18 mouse cellular contexts compared by ENCODE assay signal in genomic region chr10:108363932-108364331, GRCm38 (mm10). TPM values are rescaled to one million over a fixed set of nuclear protein-coding genes. Genes with fewer than 3 reads are reported as not detected.
DNase-seq lines count a peak whose midpoint lies in the region; ATAC-seq and TF ChIP-seq lines count a peak whose summit lies in the region.
"Had no signal": no experiment of that assay in that cellular context is flagged by ENCODE, and none has a peak within 500 bp of the region (broad histone marks: within the 10 kb centered on the region; RNA-seq: fewer than 3 reads in every experiment).

No protein-coding gene starts in this region.

- H3K4me1 ChIP-seq in heart, embryonic 11.5 days (ENCODE audit: control insufficient read depth, insufficient read depth, low read length): peaks cover 7% of the 10 kb centered on the region
- H3K4me1 ChIP-seq in E14TG2a.4 (replicated peaks; ENCODE audit: low read depth, low read length): peaks cover 71% of the 10 kb centered on the region
- H3K4me1 ChIP-seq in hindbrain, embryonic 13.5 days (replicated peaks): peaks cover 10% of the 10 kb centered on the region

- H3K9me3 ChIP-seq in heart, embryonic 11.5 days (replicated peaks; ENCODE audit: control insufficient read depth, low read length): no peaks in the 10 kb centered on the region
- no peaks in the 10 kb centered on the region for H3K9me3 ChIP-seq in E14TG2a.4 (ENCODE audit: low read length)
- no peaks in the 10 kb centered on the region; the same call in 1 of the 2 replicates for H3K9me3 ChIP-seq in hindbrain, embryonic 13.5 days
- H3K9me3 ChIP-seq: lung, embryonic 15.5 days had no signal

- DNase-seq in embryo, embryonic 10 days (ENCODE audit: low spot score): peak; percentile 27
- no peak for DNase-seq in embryo, embryonic 11 days
- no peak for DNase-seq in heart, postnatal 10 days
- no peak for DNase-seq in cerebellum, adult 11-12 months
- no peak for DNase-seq in right cerebral cortex, adult 18-20 months
- DNase-seq: adrenal gland, adult 2 months; cerebellum, adult 18-20 months; layer of hippocampus, postnatal 36 days; thymus, adult 2 months had no signal

- intact Hi-C loops in heart, postnatal 10 days (cut with DNase I): no loop called here

- 0 out of 2 replicates have a peak, but pooled peaks have one; percentile 35 for ATAC-seq in heart, embryonic 11.5 days (replicated peaks; ENCODE audit: insufficient number of reproducible peaks, low FRiP score, low TSS enrichment)
- no peak for ATAC-seq in hindbrain, embryonic 13.5 days (ENCODE audit: low FRiP score)
- ATAC-seq: midbrain, embryonic 16.5 days had no signal

- H3K27ac ChIP-seq in heart, embryonic 11.5 days (ENCODE audit: low read depth, low read length): no peak overlapping the region
- no peak overlapping the region for H3K27ac ChIP-seq in hindbrain, embryonic 13.5 days
- H3K27ac ChIP-seq: kidney, embryonic 15.5 days; lung, embryonic 15.5 days had no signal

- no peak overlapping the region for H3K9ac ChIP-seq in heart, embryonic 11.5 days (ENCODE audit: low read depth, low read length)
- no peak overlapping the region for H3K9ac ChIP-seq in hindbrain, embryonic 13.5 days
- H3K9ac ChIP-seq: kidney, embryonic 15.5 days; lung, embryonic 15.5 days had no signal

- TF ChIP-seq CTCF in E14TG2a.4 (conservative IDR thresholded peaks at IDR 0.05; ENCODE audit: low read length): no peak

- WGBS in heart, embryonic 11.5 days (ENCODE audit: insufficient replicate concordance): 50% methylated on average over 9 of the region's 9 CpGs
- 26% methylated on average over 9 of the region's 9 CpGs for WGBS in hindbrain, embryonic 13.5 days

- no peak overlapping the region for H3K4me2 ChIP-seq in heart, embryonic 11.5 days
- H3K4me2 ChIP-seq in hindbrain, embryonic 13.5 days: peak overlapping the region; percentile 30
- H3K4me2 ChIP-seq: kidney, embryonic 15.5 days; liver, embryonic 11.5 days; lung, embryonic 15.5 days had no signal

- peaks cover 2% of the 10 kb centered on the region; the same call in 1 of the 2 replicates for H3K36me3 ChIP-seq in heart, embryonic 11.5 days (ENCODE audit: control insufficient read depth, insufficient read depth, low read length)
- H3K36me3 ChIP-seq in E14TG2a.4 (ENCODE audit: insufficient read depth, low read length): no peaks in the 10 kb centered on the region
- H3K36me3 ChIP-seq in hindbrain, embryonic 13.5 days: no peaks in the 10 kb centered on the region
- H3K36me3 ChIP-seq: lung, embryonic 15.5 days had no signal

- no peaks in the 10 kb centered on the region for H3K27me3 ChIP-seq in heart, embryonic 11.5 days (ENCODE audit: control insufficient read depth, insufficient read depth, low read length)
- no peaks in the 10 kb centered on the region for H3K27me3 ChIP-seq in E14TG2a.4 (ENCODE audit: insufficient read depth, low read length)
- H3K27me3 ChIP-seq in hindbrain, embryonic 13.5 days: no peaks in the 10 kb centered on the region
- H3K27me3 ChIP-seq: kidney, embryonic 15.5 days; lung, embryonic 15.5 days had no signal

- H3K4me3 ChIP-seq in heart, embryonic 11.5 days (ENCODE audit: low read depth, low read length): no peak overlapping the region
- 0 out of 2 replicates have a peak overlapping the region, but pooled peaks have one; percentile 17 for H3K4me3 ChIP-seq in E14TG2a.4 (replicated peaks; ENCODE audit: low read length)
- no peak overlapping the region for H3K4me3 ChIP-seq in hindbrain, embryonic 13.5 days
- H3K4me3 ChIP-seq: kidney, embryonic 15.5 days; lung, embryonic 15.5 days had no signal

RNA-seq across cellular contexts. Expression of gene Pawr, which starts 32.0 kb away (rescaled TPM):
- polyA plus RNA-seq in heart, embryonic 11.5 days (2014; fragmentation: Nextera tagmentation; extraction: Ambion mirVana): 16.8 and 18.7 TPM in 2 replicates
- total RNA-seq in heart, postnatal 10 days (2021): 1 to 10 TPM; 3.9 to 4.1 TPM
- polyA plus RNA-seq in hindbrain, embryonic 13.5 days (2015; fragmentation: Nextera tagmentation; extraction: Ambion mirVana): 3.2 and 4.6 TPM in 2 replicates
- total RNA-seq: common myeloid progenitor, adult 5-6 weeks; granulocyte monocyte progenitor cell, adult 5-6 weeks had no signal
